In the genomic region with DNA sequence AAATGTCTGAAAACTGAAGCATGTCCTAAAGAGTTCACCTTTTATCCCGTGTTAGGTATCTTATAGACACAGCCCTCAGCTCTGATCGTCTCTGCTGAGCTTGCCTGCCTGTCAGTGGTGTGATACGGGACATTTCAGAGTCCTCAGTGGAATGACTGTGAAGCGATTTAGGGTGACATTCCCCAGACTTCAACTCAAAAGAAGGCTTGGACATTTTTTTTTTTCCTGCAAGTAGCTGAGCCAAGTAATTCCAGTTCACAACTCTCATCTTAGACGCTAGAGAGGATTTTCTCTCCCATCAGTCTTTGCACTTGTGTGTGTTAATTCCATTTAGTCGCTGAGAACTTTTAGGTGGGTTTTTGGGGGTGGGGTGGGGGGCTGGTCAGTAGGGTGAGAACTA, we compare ENCODE assay signal across 22 mouse cellular contexts. TPM values are rescaled to one million over a fixed set of nuclear protein-coding genes. Genes with fewer than 3 reads are reported as not detected.
A peak's percentile ranks its signal among the peaks of the same experiment; 100 is the strongest.
DNase-seq lines count a peak whose midpoint lies in the region; ATAC-seq and TF ChIP-seq lines count a peak whose summit lies in the region.
"Had no signal": no experiment of that assay in that cellular context is flagged by ENCODE, and none has a peak within 500 bp of the region (broad histone marks: within the 10 kb centered on the region; RNA-seq: fewer than 3 reads in every experiment).

No protein-coding gene starts in this region.

- TF ChIP-seq CTCF in lung, embryonic 14.5 days (IDR thresholded peaks at IDR 0.05; ENCODE audit: low read depth): no peak
- no peak for TF ChIP-seq CTCF in lung, postnatal 0 days (IDR thresholded peaks at IDR 0.05)
- no peak for TF ChIP-seq CTCF in embryonic fibroblast, embryonic 13.5 days (IDR thresholded peaks at IDR 0.05; ENCODE audit: borderline replicate concordance, insufficient read depth, low read length)

- no peak for DNase-seq in heart, postnatal 25 days (ENCODE audit: low spot score)
- DNase-seq in lung, embryonic 14.5 days: peak; percentile 36
- no peak for DNase-seq in lung, postnatal 0 days (ENCODE audit: low spot score)
- DNase-seq in frontal cortex, postnatal 36 days (ENCODE audit: low spot score in 2 of 2): no peak
- no peak for DNase-seq in left cerebral cortex, postnatal 10 days (ENCODE audit: extremely low spot score in 1 of 2, low spot score in 2 of 2)
- DNase-seq: adrenal gland, postnatal 10 days; cerebellum, adult 18-20 months; cerebellum, postnatal 36 days; gastrocnemius, postnatal 14 days; kidney, adult 2 months; kidney, postnatal 25 days; spleen, adult 18-20 months; thymus, postnatal 25 days had no signal

- no peak overlapping the region for H3K4me3 ChIP-seq in heart, embryonic 11.5 days (ENCODE audit: low read depth, low read length)
- no peak overlapping the region for H3K4me3 ChIP-seq in lung, embryonic 14.5 days (ENCODE audit: low read depth, low read length)
- H3K4me3 ChIP-seq in lung, postnatal 0 days (ENCODE audit: low read depth, low read length): no peak overlapping the region
- H3K4me3 ChIP-seq in embryonic fibroblast, embryonic 13.5 days (ENCODE audit: insufficient read depth, low read length): no peak overlapping the region
- H3K4me3 ChIP-seq: forebrain, embryonic 10.5 days; liver, embryonic 15.5 days; neural tube, embryonic 12.5 days had no signal

- H3K9me3 ChIP-seq in heart, embryonic 11.5 days (replicated peaks; ENCODE audit: control insufficient read depth, low read length): no peaks in the 10 kb centered on the region
- H3K9me3 ChIP-seq in lung, embryonic 14.5 days (ENCODE audit: low read depth, low read length): no peaks in the 10 kb centered on the region
- no peaks in the 10 kb centered on the region for H3K9me3 ChIP-seq in lung, postnatal 0 days (ENCODE audit: low read length)
- H3K9me3 ChIP-seq: forebrain, embryonic 10.5 days; liver, embryonic 15.5 days; neural tube, embryonic 12.5 days had no signal

- TF ChIP-seq EP300 in lung, postnatal 0 days (IDR thresholded peaks at IDR 0.05): no peak

- H3K4me1 ChIP-seq in heart, embryonic 11.5 days (ENCODE audit: control insufficient read depth, insufficient read depth, low read length): peaks cover 5% of the 10 kb centered on the region; the same call in 1 of the 2 replicates
- 0 out of 2 replicates have a peak, but pooled peaks cover 3% of the 10 kb centered on the region for H3K4me1 ChIP-seq in lung, embryonic 14.5 days (ENCODE audit: insufficient read depth)
- H3K4me1 ChIP-seq in lung, postnatal 0 days (ENCODE audit: insufficient read depth, low read depth, low read length): no peaks in the 10 kb centered on the region
- H3K4me1 ChIP-seq in embryonic fibroblast, embryonic 13.5 days (ENCODE audit: control insufficient read depth, insufficient read depth, low read length): peaks cover 9% of the 10 kb centered on the region
- H3K4me1 ChIP-seq: liver, embryonic 15.5 days; neural tube, embryonic 12.5 days had no signal

- intact Hi-C loops in heart, postnatal 25 days (cut with DNase I): no loop called here
- intact Hi-C loops in left cerebral cortex, postnatal 10 days (cut with DNase I): loop anchor here (5.0 kb wide), 1 partner anchor 48 kb away; a partner anchor contains a TSS

- peak overlapping the region; percentile 39 for H3K4me2 ChIP-seq in heart, embryonic 11.5 days
- no peak overlapping the region for H3K4me2 ChIP-seq in lung, embryonic 14.5 days
- no peak overlapping the region for H3K4me2 ChIP-seq in lung, postnatal 0 days (replicated peaks; ENCODE audit: low read depth, low read length)
- H3K4me2 ChIP-seq: liver, embryonic 15.5 days; neural tube, embryonic 12.5 days had no signal

- no peaks in the 10 kb centered on the region for H3K36me3 ChIP-seq in heart, embryonic 11.5 days (ENCODE audit: control insufficient read depth, insufficient read depth, low read length)
- H3K36me3 ChIP-seq in lung, embryonic 14.5 days (ENCODE audit: insufficient read depth): no peaks in the 10 kb centered on the region
- no peaks in the 10 kb centered on the region for H3K36me3 ChIP-seq in lung, postnatal 0 days (ENCODE audit: insufficient read depth, low read length)
- H3K36me3 ChIP-seq: forebrain, embryonic 10.5 days; liver, embryonic 15.5 days; neural tube, embryonic 12.5 days had no signal

- H3K9ac ChIP-seq in heart, embryonic 11.5 days (ENCODE audit: low read depth, low read length): no peak overlapping the region
- no peak overlapping the region for H3K9ac ChIP-seq in lung, embryonic 14.5 days
- H3K9ac ChIP-seq in lung, postnatal 0 days (replicated peaks; ENCODE audit: low read depth): no peak overlapping the region
- H3K9ac ChIP-seq: liver, embryonic 15.5 days; neural tube, embryonic 12.5 days had no signal

- H3K27ac ChIP-seq in heart, embryonic 11.5 days (ENCODE audit: low read depth, low read length): no peak overlapping the region
- H3K27ac ChIP-seq in lung, embryonic 14.5 days (ENCODE audit: low read depth): peak overlapping the region; percentile 61
- H3K27ac ChIP-seq in lung, postnatal 0 days (ENCODE audit: low read length): no peak overlapping the region
- peak overlapping the region; percentile 99 for H3K27ac ChIP-seq in embryonic fibroblast, embryonic 13.5 days (ENCODE audit: insufficient read depth, low read length)
- H3K27ac ChIP-seq: forebrain, embryonic 10.5 days; hindbrain, postnatal 0 days; liver, embryonic 15.5 days; neural tube, embryonic 12.5 days had no signal

- TF ChIP-seq POLR2A in embryonic fibroblast, embryonic 13.5 days (IDR thresholded peaks at IDR 0.05; ENCODE audit: low read depth, low read length): no peak

- 17% methylated on average over 6 of the region's 6 CpGs for WGBS in heart, embryonic 11.5 days (ENCODE audit: insufficient replicate concordance)
- 35% methylated on average over 6 of the region's 6 CpGs for WGBS in lung, embryonic 14.5 days
- WGBS in lung, postnatal 0 days: 44% methylated on average over 6 of the region's 6 CpGs

- H3K27me3 ChIP-seq in heart, embryonic 11.5 days (ENCODE audit: control insufficient read depth, insufficient read depth, low read length): no peaks in the 10 kb centered on the region
- H3K27me3 ChIP-seq in lung, embryonic 14.5 days (ENCODE audit: insufficient read depth, low read length): no peaks in the 10 kb centered on the region
- no peaks in the 10 kb centered on the region for H3K27me3 ChIP-seq in lung, postnatal 0 days (replicated peaks; ENCODE audit: insufficient read depth, low read length)
- H3K27me3 ChIP-seq: CH12.LX; liver, embryonic 15.5 days; neural tube, embryonic 12.5 days had no signal

- no peak for ATAC-seq in heart, embryonic 11.5 days (replicated peaks; ENCODE audit: insufficient number of reproducible peaks, low FRiP score, low TSS enrichment)
- ATAC-seq in lung, embryonic 14.5 days (ENCODE audit: insufficient read depth): no peak
- ATAC-seq in lung, postnatal 0 days: no peak
- no peak for ATAC-seq in cerebellum, adult (ENCODE audit: insufficient number of reproducible peaks, low FRiP score, low TSS enrichment)
- ATAC-seq: hindbrain, postnatal 0 days had no signal

RNA-seq across cellular contexts. Expression of a gene that starts 42.7 kb away (rescaled TPM):
- polyA plus RNA-seq in heart, embryonic 11.5 days (2014; fragmentation: Nextera tagmentation; extraction: Ambion mirVana): 10.8 and 14.1 TPM in 2 replicates
- total RNA-seq in heart, postnatal 25 days (2021): 1 to 10 TPM; 2.6 to 3.2 TPM
- 23.6 and 24.7 TPM in 2 replicates for polyA plus RNA-seq in lung, embryonic 14.5 days (2014; fragmentation: Nextera tagmentation; extraction: Ambion mirVana)
- 9.6 and 11.1 TPM in 2 replicates for polyA plus RNA-seq in lung, postnatal 0 days (2015; fragmentation: Nextera tagmentation; extraction: Ambion mirVana)
- 25.3 and 27.4 TPM in 2 replicates for polyA plus RNA-seq in embryonic fibroblast, embryonic 13.5 days (2011; ENCODE audit: insufficient read length, low read depth, missing spikeins)
- 10 to 100 TPM; 10.8 to 10.9 TPM for total RNA-seq in left cerebral cortex, postnatal 10 days (2021)

RNA-seq across cellular contexts. Expression of a gene that starts 47.3 kb away (rescaled TPM):
- 9.1 and 9.7 TPM in 2 replicates for polyA plus RNA-seq in heart, embryonic 11.5 days (2014; fragmentation: Nextera tagmentation; extraction: Ambion mirVana)
- 10 to 100 TPM; 32.7 to 35.6 TPM for total RNA-seq in heart, postnatal 25 days (2021)
- 7.7 and 7.8 TPM in 2 replicates for polyA plus RNA-seq in lung, embryonic 14.5 days (2014; fragmentation: Nextera tagmentation; extraction: Ambion mirVana)
- polyA plus RNA-seq in lung, postnatal 0 days (2015; fragmentation: Nextera tagmentation; extraction: Ambion mirVana): 3.6 and 4.6 TPM in 2 replicates
- 429 and 537 TPM in 2 replicates for polyA plus RNA-seq in embryonic fibroblast, embryonic 13.5 days (2011; ENCODE audit: insufficient read length, low read depth, missing spikeins)
- total RNA-seq in left cerebral cortex, postnatal 10 days (2021): 1 to 10 TPM; 6.3 to 7.0 TPM
- total RNA-seq: CH12.LX; hematopoietic stem cell, adult 5-6 weeks had no signal

Comparison
In these comparisons a context has a peak if more than half of its experiments do, and no peak if none do; other contexts are left out.
1. H3K27ac ChIP-seq: peak in lung, embryonic 14.5 days (single experiment) and embryonic fibroblast, embryonic 13.5 days (single experiment); none in heart, embryonic 11.5 days (single experiment) and lung, postnatal 0 days (single experiment).
2. RNA of a gene that starts 47.3 kb away (polyA plus RNA-seq): 429 to 537 TPM in embryonic fibroblast, embryonic 13.5 days; 9.1 to 9.7 TPM in heart, embryonic 11.5 days, 7.7 to 7.8 TPM in lung, embryonic 14.5 days and 3.6 to 4.6 TPM in lung, postnatal 0 days; every median in the first group is over 10 times any median in the second.